Comparison of ENCODE assay signal across 12 mouse cellular contexts in genomic region chr1:166402003-166402402, GRCm38 (mm10). TPM values are rescaled to one million over a fixed set of nuclear protein-coding genes. Genes with fewer than 3 reads are reported as not detected.
DNase-seq lines count a peak whose midpoint lies in the region; ATAC-seq and TF ChIP-seq lines count a peak whose summit lies in the region.
"Had no signal": no experiment of that assay in that cellular context is flagged by ENCODE, and none has a peak within 500 bp of the region (broad histone marks: within the 10 kb centered on the region; RNA-seq: fewer than 3 reads in every experiment).

No protein-coding gene starts in this region.

- 63% methylated on average over 4 of the region's 4 CpGs for WGBS in heart, embryonic 16.5 days
- 79% methylated on average over 4 of the region's 4 CpGs for WGBS in midbrain, embryonic 13.5 days
- 81% methylated on average over 4 of the region's 4 CpGs for WGBS in midbrain, embryonic 15.5 days
- WGBS in embryonic facial prominence, embryonic 15.5 days: 80% methylated on average over 4 of the region's 4 CpGs
- WGBS in hindbrain, postnatal 0 days: 49% methylated on average over 4 of the region's 4 CpGs

- no peak overlapping the region for H3K9ac ChIP-seq in heart, embryonic 16.5 days (ENCODE audit: low read length)
- H3K9ac ChIP-seq in midbrain, embryonic 13.5 days (replicated peaks): no peak overlapping the region
- no peak overlapping the region for H3K9ac ChIP-seq in midbrain, embryonic 15.5 days
- no peak overlapping the region for H3K9ac ChIP-seq in embryonic facial prominence, embryonic 15.5 days
- no peak overlapping the region for H3K9ac ChIP-seq in hindbrain, postnatal 0 days (replicated peaks; ENCODE audit: low read length)
- H3K9ac ChIP-seq: embryonic facial prominence, embryonic 13.5 days had no signal

- H3K27ac ChIP-seq in heart, embryonic 16.5 days (ENCODE audit: low read length): no peak overlapping the region
- H3K27ac ChIP-seq in midbrain, embryonic 13.5 days: no peak overlapping the region
- no peak overlapping the region for H3K27ac ChIP-seq in midbrain, embryonic 15.5 days
- no peak overlapping the region for H3K27ac ChIP-seq in embryonic facial prominence, embryonic 15.5 days (replicated peaks)
- 0 out of 2 replicates have a peak overlapping the region, but pooled peaks have one; percentile 20 for H3K27ac ChIP-seq in hindbrain, postnatal 0 days
- H3K27ac ChIP-seq: embryonic facial prominence, embryonic 13.5 days; gastrocnemius, adult 2 months; macrophage had no signal

- H3K9me3 ChIP-seq in heart, embryonic 16.5 days (replicated peaks; ENCODE audit: control insufficient read depth, low read length): no peaks in the 10 kb centered on the region
- H3K9me3 ChIP-seq in midbrain, embryonic 13.5 days: no peaks in the 10 kb centered on the region
- no peaks in the 10 kb centered on the region for H3K9me3 ChIP-seq in midbrain, embryonic 15.5 days
- H3K9me3 ChIP-seq in embryonic facial prominence, embryonic 15.5 days (replicated peaks): no peaks in the 10 kb centered on the region
- no peaks in the 10 kb centered on the region for H3K9me3 ChIP-seq in hindbrain, postnatal 0 days (ENCODE audit: low read length)
- H3K9me3 ChIP-seq: embryonic facial prominence, embryonic 13.5 days had no signal

- no peaks in the 10 kb centered on the region for H3K27me3 ChIP-seq in heart, embryonic 16.5 days (ENCODE audit: control insufficient read depth, insufficient read depth, low read length)
- no peaks in the 10 kb centered on the region for H3K27me3 ChIP-seq in midbrain, embryonic 13.5 days
- no peaks in the 10 kb centered on the region for H3K27me3 ChIP-seq in midbrain, embryonic 15.5 days (replicated peaks)
- H3K27me3 ChIP-seq in embryonic facial prominence, embryonic 15.5 days: no peaks in the 10 kb centered on the region
- no peaks in the 10 kb centered on the region for H3K27me3 ChIP-seq in hindbrain, postnatal 0 days (ENCODE audit: insufficient read depth, low read length)
- H3K27me3 ChIP-seq: embryonic facial prominence, embryonic 13.5 days had no signal

- H3K36me3 ChIP-seq in heart, embryonic 16.5 days (ENCODE audit: control insufficient read depth, insufficient read depth): peaks cover 53% of the 10 kb centered on the region
- H3K36me3 ChIP-seq in midbrain, embryonic 13.5 days: peaks cover 95% of the 10 kb centered on the region
- peaks cover 48% of the 10 kb centered on the region for H3K36me3 ChIP-seq in midbrain, embryonic 15.5 days (replicated peaks)
- peaks cover 76% of the 10 kb centered on the region for H3K36me3 ChIP-seq in embryonic facial prominence, embryonic 15.5 days
- peaks cover 45% of the 10 kb centered on the region for H3K36me3 ChIP-seq in hindbrain, postnatal 0 days (ENCODE audit: insufficient read depth, low read length)

- TF ChIP-seq CTCF in hindbrain, postnatal 0 days (IDR thresholded peaks at IDR 0.05; ENCODE audit: low read depth): no peak

- 0 out of 2 replicates have a peak, but pooled peaks have one; percentile 12 for ATAC-seq in heart, embryonic 16.5 days (replicated peaks; ENCODE audit: extremely low read depth, insufficient read depth, low FRiP score)
- ATAC-seq in midbrain, embryonic 13.5 days: peak; percentile 25
- no peak for ATAC-seq in midbrain, embryonic 15.5 days (replicated peaks)
- 0 out of 2 replicates have a peak, but pooled peaks have one; percentile 14 for ATAC-seq in embryonic facial prominence, embryonic 15.5 days (ENCODE audit: insufficient number of reproducible peaks, low FRiP score, low TSS enrichment, low read depth)
- peak; percentile 64 for ATAC-seq in hindbrain, postnatal 0 days

- no peak for DNase-seq in heart, adult 9 months (ENCODE audit: low spot score in 2 of 2)
- peak; percentile 79 for DNase-seq in hindbrain, postnatal 0 days (ENCODE audit: low spot score)
- no peak for DNase-seq in urinary bladder, adult 2 months (ENCODE audit: low spot score)
- DNase-seq: gastrocnemius, adult 2 months; thymus, adult 2 months had no signal

- no peak overlapping the region for H3K4me3 ChIP-seq in heart, embryonic 16.5 days (ENCODE audit: low read length)
- no peak overlapping the region for H3K4me3 ChIP-seq in midbrain, embryonic 13.5 days (replicated peaks)
- no peak overlapping the region for H3K4me3 ChIP-seq in midbrain, embryonic 15.5 days
- H3K4me3 ChIP-seq in embryonic facial prominence, embryonic 15.5 days (replicated peaks): no peak overlapping the region
- H3K4me3 ChIP-seq in hindbrain, postnatal 0 days (ENCODE audit: low read length): no peak overlapping the region
- H3K4me3 ChIP-seq: embryonic facial prominence, embryonic 13.5 days; gastrocnemius, adult 2 months had no signal

- H3K4me1 ChIP-seq in heart, embryonic 16.5 days (ENCODE audit: control insufficient read depth, insufficient read depth, low read length): peaks cover 11% of the 10 kb centered on the region
- peaks cover 8% of the 10 kb centered on the region for H3K4me1 ChIP-seq in midbrain, embryonic 13.5 days (replicated peaks)
- peaks cover 2% of the 10 kb centered on the region; the same call in 1 of the 2 replicates for H3K4me1 ChIP-seq in midbrain, embryonic 15.5 days
- H3K4me1 ChIP-seq in embryonic facial prominence, embryonic 15.5 days: no peaks in the 10 kb centered on the region
- H3K4me1 ChIP-seq in hindbrain, postnatal 0 days (ENCODE audit: insufficient read depth, low read length): 0 out of 2 replicates have a peak, but pooled peaks cover 6% of the 10 kb centered on the region

- no peak overlapping the region for H3K4me2 ChIP-seq in heart, embryonic 16.5 days (ENCODE audit: low read depth, low read length)
- no peak overlapping the region for H3K4me2 ChIP-seq in midbrain, embryonic 13.5 days (replicated peaks)
- no peak overlapping the region for H3K4me2 ChIP-seq in midbrain, embryonic 15.5 days
- H3K4me2 ChIP-seq in embryonic facial prominence, embryonic 15.5 days (replicated peaks): no peak overlapping the region
- no peak overlapping the region for H3K4me2 ChIP-seq in hindbrain, postnatal 0 days (ENCODE audit: low read depth, low read length)
- H3K4me2 ChIP-seq: embryonic facial prominence, embryonic 13.5 days; liver, embryonic 11.5 days had no signal

RNA-seq across cellular contexts. Expression of gene Pogk, which starts 7.7 kb away (rescaled TPM):
- 9.3 and 9.4 TPM in 2 replicates for polyA plus RNA-seq in heart, embryonic 16.5 days (2015; fragmentation: Nextera tagmentation; extraction: Ambion mirVana)
- 41.1 and 45.5 TPM in 2 replicates for polyA plus RNA-seq in midbrain, embryonic 13.5 days (2015; fragmentation: Nextera tagmentation; extraction: Ambion mirVana)
- polyA plus RNA-seq in midbrain, embryonic 15.5 days (2015; fragmentation: Nextera tagmentation; extraction: Ambion mirVana): 36.7 and 41.3 TPM in 2 replicates
- polyA plus RNA-seq in embryonic facial prominence, embryonic 15.5 days (2015; fragmentation: Nextera tagmentation; extraction: Ambion mirVana): 17.6 and 18.7 TPM in 2 replicates
- 71.0 and 83.0 TPM in 2 replicates for total RNA-seq in hindbrain, postnatal 0 days (2014; rRNA removed)
- 18.9 and 19.3 TPM in 2 replicates for polyA plus RNA-seq in hindbrain, postnatal 0 days (2015; fragmentation: Nextera tagmentation; extraction: Ambion mirVana)
- polyA plus RNA-seq in urinary bladder, adult 2 months (2012; rRNA removed): 10.4 and 10.5 TPM in 2 replicates

RNA-seq across cellular contexts. Expression of gene Tada1, which starts 23.1 kb away (rescaled TPM):
- polyA plus RNA-seq in heart, embryonic 16.5 days (2015; fragmentation: Nextera tagmentation; extraction: Ambion mirVana): 36.0 and 36.9 TPM in 2 replicates
- polyA plus RNA-seq in midbrain, embryonic 13.5 days (2015; fragmentation: Nextera tagmentation; extraction: Ambion mirVana): 79.8 and 83.0 TPM in 2 replicates
- 90.5 and 94.9 TPM in 2 replicates for polyA plus RNA-seq in midbrain, embryonic 15.5 days (2015; fragmentation: Nextera tagmentation; extraction: Ambion mirVana)
- 52.2 and 53.6 TPM in 2 replicates for polyA plus RNA-seq in embryonic facial prominence, embryonic 15.5 days (2015; fragmentation: Nextera tagmentation; extraction: Ambion mirVana)
- 38.6 and 51.5 TPM in 2 replicates for total RNA-seq in hindbrain, postnatal 0 days (2014; rRNA removed)
- 52.7 and 55.7 TPM in 2 replicates for polyA plus RNA-seq in hindbrain, postnatal 0 days (2015; fragmentation: Nextera tagmentation; extraction: Ambion mirVana)
- 20.7 and 24.5 TPM in 2 replicates for polyA plus RNA-seq in urinary bladder, adult 2 months (2012; rRNA removed)
